In the genomic region with DNA sequence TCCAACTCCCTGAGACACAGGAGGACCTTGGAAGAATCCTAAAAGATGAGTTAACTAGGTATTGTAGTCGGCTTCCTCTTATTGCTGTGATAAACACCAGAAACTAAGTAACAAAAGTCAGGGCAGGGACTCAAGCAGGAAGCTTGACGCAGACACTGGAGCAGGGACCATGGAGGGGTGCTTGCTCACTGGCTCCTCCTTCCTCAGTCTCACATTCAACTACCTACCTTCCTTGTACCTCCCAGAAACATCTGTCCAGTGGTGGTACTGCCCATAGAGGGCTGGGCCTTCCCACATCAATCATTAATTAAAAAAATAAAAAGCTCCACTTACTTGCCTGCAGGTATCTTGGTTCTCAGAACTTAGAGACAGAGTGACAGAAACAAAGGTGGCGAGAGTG, we compare ENCODE assay signal across 11 mouse cellular contexts.
DNase-seq lines count a peak whose midpoint lies in the region; ATAC-seq and TF ChIP-seq lines count a peak whose summit lies in the region.
"Had no signal": no experiment of that assay in that cellular context is flagged by ENCODE, and none has a peak within 500 bp of the region (broad histone marks: within the 10 kb centered on the region; RNA-seq: fewer than 3 reads in every experiment).

No protein-coding gene starts in this region.

- H3K4me3 ChIP-seq in gastrocnemius, adult 2 months, result no peak overlapping the region
- no peak overlapping the region for H3K4me3 ChIP-seq in kidney, embryonic 16.5 days (ENCODE audit: low read length)
- no peak overlapping the region for H3K4me3 ChIP-seq in embryonic facial prominence, embryonic 12.5 days
- H3K4me3 ChIP-seq in limb, embryonic 15.5 days, result no peak overlapping the region
- H3K4me3 ChIP-seq: intestine, embryonic 15.5 days had no signal

- no peak for TF ChIP-seq CTCF in gastrocnemius, adult 2 months (IDR thresholded peaks at IDR 0.05)

- ATAC-seq in kidney, embryonic 16.5 days (ENCODE audit: low FRiP score, low TSS enrichment), result peak; percentile 71; the same call in 1 of the 2 replicates
- no peak; the same call in 1 of the 2 replicates for ATAC-seq in embryonic facial prominence, embryonic 12.5 days (ENCODE audit: insufficient number of reproducible peaks, insufficient read depth, low FRiP score, low TSS enrichment)
- no peak for ATAC-seq in limb, embryonic 15.5 days (ENCODE audit: insufficient number of reproducible peaks, low FRiP score, low TSS enrichment, low read depth)
- ATAC-seq: intestine, embryonic 15.5 days had no signal

- H3K9ac ChIP-seq in kidney, embryonic 16.5 days (replicated peaks; ENCODE audit: low read length), result no peak overlapping the region
- H3K9ac ChIP-seq in embryonic facial prominence, embryonic 12.5 days, result no peak overlapping the region
- no peak overlapping the region for H3K9ac ChIP-seq in limb, embryonic 15.5 days
- H3K9ac ChIP-seq: intestine, embryonic 15.5 days had no signal

- H3K27me3 ChIP-seq in kidney, embryonic 16.5 days (ENCODE audit: insufficient read depth, low read length), result no peaks in the 10 kb centered on the region
- H3K27me3 ChIP-seq in embryonic facial prominence, embryonic 12.5 days, result no peaks in the 10 kb centered on the region
- H3K27me3 ChIP-seq in limb, embryonic 15.5 days, result no peaks in the 10 kb centered on the region
- H3K27me3 ChIP-seq: intestine, embryonic 15.5 days had no signal

- 38% methylated on average over 3 of the region's 3 CpGs for WGBS in kidney, embryonic 16.5 days
- WGBS in embryonic facial prominence, embryonic 12.5 days, result 44% methylated on average over 3 of the region's 3 CpGs
- 48% methylated on average over 3 of the region's 3 CpGs for WGBS in limb, embryonic 15.5 days

- H3K9me3 ChIP-seq in kidney, embryonic 16.5 days (ENCODE audit: low read length), result no peaks in the 10 kb centered on the region
- H3K9me3 ChIP-seq in embryonic facial prominence, embryonic 12.5 days, result no peaks in the 10 kb centered on the region
- no peaks in the 10 kb centered on the region for H3K9me3 ChIP-seq in limb, embryonic 15.5 days
- H3K9me3 ChIP-seq: intestine, embryonic 15.5 days had no signal

- H3K4me2 ChIP-seq in kidney, embryonic 16.5 days (replicated peaks; ENCODE audit: low read depth, low read length), result no peak overlapping the region
- H3K4me2 ChIP-seq in embryonic facial prominence, embryonic 12.5 days (replicated peaks), result no peak overlapping the region
- H3K4me2 ChIP-seq in limb, embryonic 15.5 days, result no peak overlapping the region
- H3K4me2 ChIP-seq: intestine, embryonic 15.5 days had no signal

- DNase-seq in gastrocnemius, adult 2 months, result no peak
- no peak for DNase-seq in gastrocnemius, adult 8-10 months (ENCODE audit: low spot score in 2 of 2)
- DNase-seq in kidney, adult 11 months, result no peak
- DNase-seq in thymus, postnatal 10 days (ENCODE audit: low spot score in 2 of 2), result no peak
- no peak for DNase-seq in thymus, postnatal 36 days
- DNase-seq: cerebellum, postnatal 25 days; right cerebral cortex, adult 18-20 months had no signal

- intact Hi-C loops in gastrocnemius, adult 2 months (cut with DNase I), result no loop called here

- no peaks in the 10 kb centered on the region for H3K36me3 ChIP-seq in kidney, embryonic 16.5 days (ENCODE audit: insufficient read depth, low read length)
- no peaks in the 10 kb centered on the region for H3K36me3 ChIP-seq in embryonic facial prominence, embryonic 12.5 days
- no peaks in the 10 kb centered on the region for H3K36me3 ChIP-seq in limb, embryonic 15.5 days
- H3K36me3 ChIP-seq: intestine, embryonic 15.5 days had no signal

- peaks cover 19% of the 10 kb centered on the region for H3K4me1 ChIP-seq in kidney, embryonic 16.5 days (ENCODE audit: insufficient read depth, low read length)
- H3K4me1 ChIP-seq in embryonic facial prominence, embryonic 12.5 days, result peaks cover 28% of the 10 kb centered on the region
- H3K4me1 ChIP-seq in limb, embryonic 15.5 days, result peaks cover 26% of the 10 kb centered on the region

- peak overlapping the region; percentile 54 for H3K27ac ChIP-seq in gastrocnemius, adult 2 months
- H3K27ac ChIP-seq in kidney, embryonic 16.5 days (ENCODE audit: low read length), result peak overlapping the region; percentile 51; the same call in 1 of the 2 replicates
- H3K27ac ChIP-seq in embryonic facial prominence, embryonic 12.5 days, result peak overlapping the region; percentile 85
- H3K27ac ChIP-seq in limb, embryonic 15.5 days, result peak overlapping the region; percentile 75
- H3K27ac ChIP-seq: intestine, embryonic 15.5 days had no signal
